Comparison of ENCODE assay signal across 11 mouse cellular contexts in the genomic region with DNA sequence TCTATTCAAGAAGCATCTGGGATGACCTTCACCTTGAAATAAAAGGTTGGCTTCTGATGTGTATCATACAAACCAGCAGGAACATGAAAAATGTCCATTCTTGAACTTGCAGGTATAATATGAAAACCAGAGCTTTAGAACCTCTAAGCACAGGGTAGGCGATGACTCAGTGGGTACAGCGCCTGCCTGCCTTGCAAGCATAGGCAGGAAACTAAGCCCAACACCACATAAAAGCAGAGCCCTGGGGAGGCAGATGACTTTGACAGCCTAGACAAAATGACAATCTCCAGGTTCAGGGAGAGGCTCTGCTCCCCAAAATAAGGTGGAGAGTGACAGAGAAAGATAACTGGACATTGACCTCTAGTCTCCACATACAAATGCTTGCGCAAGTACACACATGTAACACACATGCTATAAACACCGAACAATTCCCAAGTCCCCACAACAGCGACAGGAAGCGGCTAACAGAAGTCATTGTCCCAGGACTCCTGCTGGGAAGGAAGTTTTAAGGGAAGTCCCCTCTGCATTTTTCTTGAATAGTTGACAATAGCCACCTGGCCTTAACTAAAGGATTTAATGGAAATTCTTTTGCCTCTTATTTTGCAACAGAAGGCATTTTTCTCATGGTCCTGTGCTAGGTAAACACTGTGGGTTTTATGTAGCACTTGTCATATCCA. TPM values are rescaled to one million over a fixed set of nuclear protein-coding genes. Genes with fewer than 3 reads are reported as not detected.
DNase-seq lines count a peak whose midpoint lies in the region; ATAC-seq lines count a peak whose summit lies in the region.
"Had no signal": no experiment of that assay in that cellular context is flagged by ENCODE, and none has a peak within 500 bp of the region (broad histone marks: within the 10 kb centered on the region; RNA-seq: fewer than 3 reads in every experiment).

No protein-coding gene starts in this region.

- H3K27ac ChIP-seq in heart, embryonic 13.5 days (replicated peaks), result peak overlapping the region; percentile 42; the same call in 1 of the 2 replicates
- H3K27ac ChIP-seq in lung, embryonic 16.5 days (ENCODE audit: low read length), result peak overlapping the region; percentile 34
- 0 out of 2 replicates have a peak overlapping the region, but pooled peaks have one; percentile 22 for H3K27ac ChIP-seq in intestine, embryonic 15.5 days
- H3K27ac ChIP-seq: liver, embryonic 14.5 days; midbrain, embryonic 12.5 days; neural tube, embryonic 12.5 days had no signal

- H3K9me3 ChIP-seq in heart, embryonic 13.5 days, result no peaks in the 10 kb centered on the region
- no peaks in the 10 kb centered on the region for H3K9me3 ChIP-seq in lung, embryonic 16.5 days (ENCODE audit: control insufficient read depth, low read length)
- H3K9me3 ChIP-seq in intestine, embryonic 15.5 days, result no peaks in the 10 kb centered on the region
- H3K9me3 ChIP-seq: midbrain, embryonic 12.5 days; neural tube, embryonic 12.5 days had no signal

- no peak overlapping the region for H3K9ac ChIP-seq in heart, embryonic 13.5 days
- no peak overlapping the region for H3K9ac ChIP-seq in lung, embryonic 16.5 days (ENCODE audit: low read length)
- H3K9ac ChIP-seq in intestine, embryonic 15.5 days, result no peak overlapping the region
- H3K9ac ChIP-seq: liver, embryonic 14.5 days; midbrain, embryonic 12.5 days; neural tube, embryonic 12.5 days had no signal

- peaks cover 46% of the 10 kb centered on the region for H3K4me1 ChIP-seq in heart, embryonic 13.5 days
- peaks cover 20% of the 10 kb centered on the region for H3K4me1 ChIP-seq in lung, embryonic 16.5 days (replicated peaks; ENCODE audit: control insufficient read depth, insufficient read depth, low read length)
- H3K4me1 ChIP-seq in intestine, embryonic 15.5 days (replicated peaks), result peaks cover 18% of the 10 kb centered on the region

- H3K36me3 ChIP-seq in heart, embryonic 13.5 days, result no peaks in the 10 kb centered on the region
- no peaks in the 10 kb centered on the region; the same call in 1 of the 2 replicates for H3K36me3 ChIP-seq in lung, embryonic 16.5 days (ENCODE audit: control insufficient read depth, insufficient read depth, low read length)
- no peaks in the 10 kb centered on the region for H3K36me3 ChIP-seq in intestine, embryonic 15.5 days
- H3K36me3 ChIP-seq: midbrain, embryonic 12.5 days; neural tube, embryonic 12.5 days had no signal

- H3K4me3 ChIP-seq in heart, embryonic 13.5 days, result no peak overlapping the region
- no peak overlapping the region for H3K4me3 ChIP-seq in lung, embryonic 16.5 days (ENCODE audit: low read length)
- H3K4me3 ChIP-seq in intestine, embryonic 15.5 days (replicated peaks), result no peak overlapping the region
- H3K4me3 ChIP-seq: midbrain, embryonic 12.5 days; neural tube, embryonic 12.5 days had no signal

- 51% methylated on average over 6 of the region's 6 CpGs for WGBS in heart, embryonic 13.5 days
- 53% methylated on average over 6 of the region's 6 CpGs for WGBS in lung, embryonic 16.5 days
- WGBS in intestine, embryonic 15.5 days, result 53% methylated on average over 6 of the region's 6 CpGs

- no peak for ATAC-seq in heart, embryonic 13.5 days (ENCODE audit: extremely low read depth, insufficient number of reproducible peaks, low FRiP score, low TSS enrichment)
- ATAC-seq in lung, embryonic 16.5 days (ENCODE audit: low read depth), result no peak
- ATAC-seq in intestine, embryonic 15.5 days, result no peak

- no peak for DNase-seq in heart, adult 9 months (ENCODE audit: low spot score in 2 of 2)
- DNase-seq in lung, postnatal 36 days, result no peak
- no peak for DNase-seq in left cerebral cortex, postnatal 4 days
- DNase-seq in cerebellum, postnatal 36 days, result no peak
- DNase-seq: right cerebral cortex, adult 18-20 months had no signal

- H3K4me2 ChIP-seq in heart, embryonic 13.5 days, result no peak overlapping the region
- no peak overlapping the region for H3K4me2 ChIP-seq in lung, embryonic 16.5 days (ENCODE audit: low read depth, low read length)
- no peak overlapping the region for H3K4me2 ChIP-seq in intestine, embryonic 15.5 days (replicated peaks)
- H3K4me2 ChIP-seq: midbrain, embryonic 12.5 days; neural tube, embryonic 12.5 days had no signal

- intact Hi-C loops in left cerebral cortex, postnatal 4 days (cut with DNase I), result no loop called here

- H3K27me3 ChIP-seq in heart, embryonic 13.5 days (replicated peaks), result no peaks in the 10 kb centered on the region
- no peaks in the 10 kb centered on the region for H3K27me3 ChIP-seq in lung, embryonic 16.5 days (ENCODE audit: control insufficient read depth, insufficient read depth, low read depth, low read length)
- no peaks in the 10 kb centered on the region for H3K27me3 ChIP-seq in intestine, embryonic 15.5 days (replicated peaks)
- H3K27me3 ChIP-seq: neural tube, embryonic 12.5 days had no signal

RNA-seq across cellular contexts. Expression of gene Rftn2, which starts 30.1 kb away (rescaled TPM):
- 5.8 and 5.9 TPM in 2 replicates for polyA plus RNA-seq in heart, embryonic 13.5 days (2015; fragmentation: Nextera tagmentation; extraction: Ambion mirVana)
- 14.1 and 14.6 TPM in 2 replicates for polyA plus RNA-seq in lung, embryonic 16.5 days (2015; fragmentation: Nextera tagmentation; extraction: Ambion mirVana)
- polyA plus RNA-seq in intestine, embryonic 15.5 days (2015; fragmentation: Nextera tagmentation; extraction: Ambion mirVana), result 8.5 and 9.8 TPM in 2 replicates
- total RNA-seq in left cerebral cortex, postnatal 4 days (2021), result 10 to 100 TPM; 13.0 to 13.6 TPM

RNA-seq across cellular contexts. Expression of gene Mars2, which starts 40.5 kb away (rescaled TPM):
- 2.9 and 3.2 TPM in 2 replicates for polyA plus RNA-seq in heart, embryonic 13.5 days (2015; fragmentation: Nextera tagmentation; extraction: Ambion mirVana)
- 2.4 TPM in 2 replicates for polyA plus RNA-seq in lung, embryonic 16.5 days (2015; fragmentation: Nextera tagmentation; extraction: Ambion mirVana)
- polyA plus RNA-seq in intestine, embryonic 15.5 days (2015; fragmentation: Nextera tagmentation; extraction: Ambion mirVana), result 5.2 and 5.3 TPM in 2 replicates
- 10 to 100 TPM; 16.8 to 20.0 TPM for total RNA-seq in left cerebral cortex, postnatal 4 days (2021)
